Mouse (Mus musculus) heart, postnatal 0 days (tissue): ENCODE data around the gene Hivep3. TPM values are rescaled to one million over a fixed set of nuclear protein-coding genes. Genes with fewer than 3 reads are reported as not detected.

ENCODE experiments used
- ATAC-seq: fragments of 200-750 bp; cut with Nextera tagmentation; 2 replicates; pipeline ENCODE4 v1.8.0; 2017; ENCODE audit warnings: low read depth, moderate number of reproducible peaks, moderate library complexity; ENCODE audit not compliant: insufficient read depth
- DNase-seq: peaks from one replicate; pipeline ENCODE4 v3.0.0-alpha.2; 2016; ENCODE audit warnings: low spot score
- H3K27ac ChIP-seq: fragments of 300-500 bp; sonication (generic); 2 replicates; pipeline ENCODE4 v1.5.1; 2014; ENCODE audit warnings: low read depth, mild to moderate bottlenecking
- H3K27me3 ChIP-seq: fragments of 300-500 bp; sonication (generic); 2 replicates; pipeline ENCODE4 v1.6.1; 2014; ENCODE audit warnings: low read length, mixed read lengths; ENCODE audit not compliant: control insufficient read depth, insufficient read depth
- H3K36me3 ChIP-seq: fragments of 300-500 bp; sonication (generic); replicated peaks from 2 replicates; pipeline ENCODE4 v1.6.1; 2014; ENCODE audit warnings: low read length, mixed read lengths; ENCODE audit not compliant: control insufficient read depth, insufficient read depth
- H3K4me1 ChIP-seq: fragments of 300-500 bp; sonication (generic); 2 replicates; pipeline ENCODE4 v1.6.1; 2014; ENCODE audit warnings: antibody characterized with exemption; ENCODE audit not compliant: control insufficient read depth, insufficient read depth
- H3K4me2 ChIP-seq: fragments of 300-500 bp; sonication (generic); 2 replicates; pipeline ENCODE4 v1.6.1; 2014; ENCODE audit warnings: low read depth, mild to moderate bottlenecking, low read length, moderate library complexity
- H3K4me3 ChIP-seq: fragments of 300-500 bp; sonication (generic); 2 replicates; pipeline ENCODE4 v1.5.1; 2014; ENCODE audit warnings: low read depth, low read length
- H3K9ac ChIP-seq: fragments of 300-500 bp; sonication (generic); replicated peaks from 2 replicates; pipeline ENCODE4 v1.6.1; 2014; ENCODE audit warnings: low read depth, low read length, mixed read lengths
- H3K9me3 ChIP-seq: fragments of 300-500 bp; sonication (generic); replicated peaks from 2 replicates; pipeline ENCODE4 v1.6.1; 2016; ENCODE audit warnings: low read length; ENCODE audit not compliant: control insufficient read depth
- CTCF ChIP-seq: IDR thresholded peaks from 2 replicates; pipeline ENCODE4 v1.5.1; 2016; ENCODE audit warnings: antibody characterized with exemption, control low read depth, low read depth
- EP300 ChIP-seq: IDR thresholded peaks from 2 replicates; pipeline ENCODE4 v1.6.1; 2016; ENCODE audit warnings: antibody characterized with exemption, low read depth
- WGBS: fragments of 180-500 bp; shearing (Covaris S2); extraction: QIAGEN DNeasy Blood & Tissue Kit; methylation state at CpG from one replicate; pipeline ENCODE4 v1.1.7; 2014; 5-methylcytosine and 5-hydroxymethylcytosine counted together
- polyA plus RNA-seq: library from polyadenylated mRNA; unstranded; fragments of >200 nt; fragmentation: Nextera tagmentation; extraction: Ambion mirVana; gene quantifications from 2 replicates; pipeline ENCODE4 v1.2.1, GENCODE M21; 2015
- total RNA-seq: library from RNA; depleted of rRNA; stranded (reverse); fragments of >200 nt; gene quantifications from 2 replicates; pipeline ENCODE4 v1.2.3, GENCODE M21; 2014; ENCODE audit warnings: low replicate concordance

Hivep3 gene
- total and polyA plus RNA-seq, 2 experiments from 2014 or later = 5.8 to 10.4 TPM

GRCm38 (mm10) chr4:120049857-120050256 is 316.3 kb downstream of the Hivep3 start:
- DNase-seq (no peak), ATAC-seq (no peak)
- Histone ChIP-seq H3K27ac (no peak overlapping the region), H3K27me3 (0 out of 2 replicates have a peak, but pooled peaks cover 4% of the 10 kb centered on the region), H3K4me1 (no peaks in the 10 kb centered on the region), H3K4me3 (no peak overlapping the region), H3K36me3 (no peaks in the 10 kb centered on the region), H3K9ac (no peak overlapping the region), H3K9me3 (no peaks in the 10 kb centered on the region), H3K4me2 (no peak overlapping the region)
- TF ChIP-seq EP300 (no peak), CTCF (no peak)
- WGBS = 92% methylated on average over 3 of the region's 3 CpGs

DNA sequence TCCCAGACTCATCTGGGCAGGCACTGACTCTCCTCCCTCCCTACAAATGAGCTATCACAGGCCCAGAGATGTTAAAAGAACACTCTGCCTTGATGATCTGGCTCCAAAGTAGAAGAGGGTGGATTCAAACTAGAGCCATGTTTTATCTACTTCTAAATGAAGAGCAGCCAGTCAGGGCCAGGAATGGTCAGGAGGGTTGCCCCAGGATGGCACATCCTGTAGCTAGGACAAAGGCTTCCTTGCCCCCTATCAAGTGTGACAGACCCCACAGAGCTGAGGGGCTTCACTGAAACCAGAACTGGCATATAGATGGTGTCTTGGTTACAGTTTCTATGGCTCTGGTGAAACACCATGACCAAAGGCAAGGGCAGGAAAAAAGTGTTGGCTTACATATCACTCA is 318.9 kb downstream of the Hivep3 start:
- DNase-seq = no peak
- TF ChIP-seq EP300 (no peak), CTCF (no peak)
- no peak for ATAC-seq

DNA sequence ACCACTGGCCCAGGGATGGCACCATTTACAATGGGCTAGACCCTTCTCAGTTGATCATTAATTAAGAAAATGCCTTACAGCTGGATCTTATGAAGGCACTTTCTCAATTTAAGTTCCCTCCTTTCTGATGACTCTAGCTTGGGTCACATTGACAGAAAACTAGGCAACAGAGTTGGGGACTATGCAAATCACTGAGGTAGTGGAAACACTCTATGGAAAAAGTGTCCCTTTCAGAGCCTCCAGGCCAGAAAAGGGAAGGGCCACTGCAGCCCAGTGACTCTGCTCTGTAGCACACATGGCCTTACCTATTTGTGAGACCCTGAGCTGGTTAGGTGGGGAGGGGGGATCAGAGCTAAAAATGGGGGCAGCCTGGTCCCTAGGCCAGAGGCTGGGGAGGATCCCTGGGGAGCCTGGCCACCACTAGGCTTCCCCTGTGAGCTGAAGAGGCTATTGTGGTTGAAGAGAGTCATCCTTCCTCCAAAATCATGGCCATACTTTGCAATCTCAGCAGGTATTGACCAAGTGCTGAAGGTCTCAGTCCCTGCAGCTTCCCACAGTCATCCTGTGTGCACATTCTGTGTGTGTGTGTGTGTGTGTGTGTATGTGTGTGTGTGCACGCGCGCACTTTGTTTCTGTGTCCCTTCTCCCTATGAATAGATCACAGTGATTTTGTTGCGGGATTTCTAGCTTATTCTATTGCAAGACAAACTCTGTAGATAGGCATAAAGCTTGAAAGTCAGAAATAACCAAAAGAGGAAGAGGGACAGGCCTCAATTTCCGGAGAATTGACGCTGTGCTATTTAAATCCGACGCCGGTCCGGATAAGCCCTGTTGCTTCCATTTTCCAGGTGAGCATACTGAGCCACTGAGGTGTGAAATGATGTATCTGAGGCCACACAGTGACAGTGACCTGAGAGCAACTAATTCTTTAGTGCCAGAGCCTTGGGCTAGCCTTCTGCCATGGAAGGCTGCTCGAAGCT is 319.7 kb downstream of the Hivep3 start:
- Histone ChIP-seq H3K4me1 (no peaks in the 10 kb centered on the region), H3K27ac (no peak overlapping the region), H3K27me3 (no peaks in the 10 kb centered on the region), H3K4me3 (no peak overlapping the region), H3K9ac (no peak overlapping the region), H3K36me3 (no peaks in the 10 kb centered on the region), H3K4me2 (no peak overlapping the region), H3K9me3 (no peaks in the 10 kb centered on the region)
- DNase-seq (no peak), ATAC-seq (no peak)
- 86% methylated on average over 11 of the region's 11 CpGs for WGBS
- TF ChIP-seq CTCF = no peak
- no peak for TF ChIP-seq EP300

More for the DNA sequence above, 318.9 kb downstream of the Hivep3 start:
- Histone ChIP-seq H3K36me3 (no peaks in the 10 kb centered on the region), H3K9me3 (no peaks in the 10 kb centered on the region), H3K4me3 (no peak overlapping the region), H3K9ac (no peak overlapping the region), H3K4me2 (no peak overlapping the region), H3K27ac (no peak overlapping the region), H3K4me1 (no peaks in the 10 kb centered on the region), H3K27me3 (0 out of 2 replicates have a peak, but pooled peaks cover under 1% of the 10 kb centered on the region)

- no peak overlapping the region for H3K4me3 ChIP-seq
- WGBS = 60% methylated on average over 9 of the region's 9 CpGs
- H3K27ac ChIP-seq = no peak overlapping the region
- no peaks in the 10 kb centered on the region for H3K4me1 ChIP-seq
- no peaks in the 10 kb centered on the region for H3K27me3 ChIP-seq
- TF ChIP-seq EP300 = no peak
- no peak for TF ChIP-seq CTCF
- no peaks in the 10 kb centered on the region for H3K36me3 ChIP-seq
- ATAC-seq (no peak), DNase-seq (no peak)
- no peaks in the 10 kb centered on the region for H3K9me3 ChIP-seq
- H3K4me2 ChIP-seq = no peak overlapping the region
- H3K9ac ChIP-seq = no peak overlapping the region
These were observed 320.6 kb downstream of the Hivep3 start for GRCm38 (mm10) chr4:120054145-120054544.

DNA sequence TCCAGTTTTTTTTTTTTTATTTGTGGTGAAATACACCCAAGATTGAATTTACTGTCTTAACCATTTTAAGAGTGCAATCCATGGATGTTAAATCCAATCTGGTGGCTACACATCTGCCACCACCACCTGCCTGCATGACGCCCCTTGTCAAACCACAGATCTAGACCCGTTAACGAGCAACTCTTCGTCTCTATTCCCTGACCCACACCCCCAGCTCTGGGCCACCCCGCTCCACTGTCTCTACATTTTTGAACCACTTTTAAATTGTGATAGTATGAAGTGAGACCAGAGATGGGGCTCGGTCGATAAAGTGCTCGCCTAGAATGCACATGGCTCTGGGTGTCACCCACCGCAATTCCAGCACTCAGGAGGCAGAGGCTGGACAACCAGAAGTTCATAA is 322.9 kb downstream of the Hivep3 start:
- 85% methylated on average over 9 of the region's 9 CpGs for WGBS
- no peak for ATAC-seq
- no peak for TF ChIP-seq CTCF
- TF ChIP-seq EP300 = no peak

DNA sequence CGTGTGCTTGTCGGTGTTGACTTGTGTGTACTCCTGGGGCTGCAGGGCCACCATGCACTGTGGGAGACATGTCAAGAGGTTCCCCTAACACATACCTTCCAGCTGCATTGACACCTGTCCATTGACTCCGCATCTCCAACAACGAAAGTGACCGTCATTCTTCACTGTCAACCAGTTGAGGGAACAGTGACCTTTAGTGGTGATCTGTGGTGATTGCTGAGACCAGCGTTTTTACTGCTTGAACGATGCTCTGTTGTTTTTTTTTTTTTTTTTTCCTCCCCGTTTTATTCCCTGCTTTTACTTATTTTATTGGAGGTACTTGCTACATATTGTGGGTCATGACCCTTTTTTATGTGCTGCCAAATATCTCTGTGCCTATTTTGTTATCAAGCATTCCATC is 323.9 kb downstream of the Hivep3 start:
- H3K4me2 ChIP-seq = no peak overlapping the region
- ATAC-seq (no peak), DNase-seq (no peak)
- H3K9me3 ChIP-seq = no peaks in the 10 kb centered on the region
- H3K9ac ChIP-seq = no peak overlapping the region
- H3K27me3 ChIP-seq = no peaks in the 10 kb centered on the region
- 70% methylated on average over 8 of the region's 8 CpGs for WGBS
- no peak overlapping the region for H3K27ac ChIP-seq
- no peak; the same call in 1 of the 2 replicates for TF ChIP-seq CTCF
- no peak for TF ChIP-seq EP300
- no peaks in the 10 kb centered on the region for H3K36me3 ChIP-seq
- H3K4me1 ChIP-seq = no peaks in the 10 kb centered on the region
- no peak overlapping the region for H3K4me3 ChIP-seq

More for the DNA sequence above, 322.9 kb downstream of the Hivep3 start:
- Histone ChIP-seq H3K4me2 (no peak overlapping the region), H3K4me1 (no peaks in the 10 kb centered on the region), H3K9me3 (no peaks in the 10 kb centered on the region), H3K9ac (no peak overlapping the region), H3K27ac (no peak overlapping the region), H3K36me3 (no peaks in the 10 kb centered on the region), H3K4me3 (no peak overlapping the region), H3K27me3 (no peaks in the 10 kb centered on the region)
- no peak for DNase-seq
